13 mouse cellular contexts compared by ENCODE assay signal in genomic region chr4:140445931-140446330, GRCm38 (mm10).
"Had no signal": no experiment of that assay in that cellular context is flagged by ENCODE, and none has a peak within 500 bp of the region (broad histone marks: within the 10 kb centered on the region; RNA-seq: fewer than 3 reads in every experiment).

No protein-coding gene starts in this region.

- H3K9ac ChIP-seq: liver, postnatal 0 days; lung, embryonic 14.5 days; midbrain, embryonic 13.5 days; midbrain, embryonic 15.5 days; neural tube, embryonic 12.5 days; stomach, embryonic 15.5 days had no signal

- H3K27ac ChIP-seq: midbrain, embryonic 13.5 days; midbrain, embryonic 15.5 days; neural tube, embryonic 12.5 days; stomach, embryonic 15.5 days had no signal

- DNase-seq: liver, postnatal 0 days; lung, embryonic 14.5 days; lung, postnatal 10 days; lung, postnatal 4 days; right cerebral cortex, postnatal 14 days; thymus, adult 18-20 months; thymus, postnatal 14 days; thymus, postnatal 36 days had no signal

- H3K36me3 ChIP-seq: midbrain, embryonic 13.5 days; midbrain, embryonic 15.5 days; neural tube, embryonic 12.5 days; stomach, embryonic 15.5 days had no signal

- H3K27me3 ChIP-seq: midbrain, embryonic 13.5 days; midbrain, embryonic 15.5 days; stomach, embryonic 15.5 days had no signal

- H3K4me3 ChIP-seq: midbrain, embryonic 13.5 days; midbrain, embryonic 15.5 days; neural tube, embryonic 12.5 days; stomach, embryonic 15.5 days had no signal

- H3K9me3 ChIP-seq: midbrain, embryonic 13.5 days; midbrain, embryonic 15.5 days; neural tube, embryonic 12.5 days; stomach, embryonic 15.5 days had no signal

- H3K4me2 ChIP-seq: lung, embryonic 14.5 days; midbrain, embryonic 11.5 days; midbrain, embryonic 13.5 days; midbrain, embryonic 15.5 days; neural tube, embryonic 12.5 days; stomach, embryonic 15.5 days had no signal

- H3K4me1 ChIP-seq: midbrain, embryonic 13.5 days; midbrain, embryonic 15.5 days; neural tube, embryonic 12.5 days; stomach, embryonic 15.5 days had no signal

- ATAC-seq: liver, postnatal 0 days; midbrain, embryonic 13.5 days; midbrain, embryonic 15.5 days had no signal
